In the genomic region with DNA sequence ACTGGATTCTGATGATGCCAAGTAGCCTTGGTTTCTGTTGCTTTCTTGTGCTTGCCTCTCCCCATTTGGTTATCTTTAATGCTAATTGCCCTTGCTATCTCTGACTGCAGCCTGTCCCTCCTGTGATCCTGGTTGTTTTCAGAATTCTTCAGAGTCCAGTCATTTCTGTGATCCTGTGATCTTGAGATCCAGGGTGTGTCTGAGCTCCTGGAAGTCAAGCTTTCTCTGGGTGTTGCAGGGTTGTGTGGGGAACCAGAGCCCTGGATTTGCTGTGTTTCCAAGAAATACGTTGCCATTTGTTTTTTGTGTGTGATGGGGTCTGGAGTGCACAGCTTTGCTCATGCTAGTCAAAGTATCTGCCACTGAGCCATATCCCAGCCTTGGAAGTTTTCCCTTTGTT, we compare ENCODE assay signal across 33 mouse cellular contexts.
"Had no signal": no experiment of that assay in that cellular context is flagged by ENCODE, and none has a peak within 500 bp of the region (broad histone marks: within the 10 kb centered on the region; RNA-seq: fewer than 3 reads in every experiment).

No protein-coding gene starts in this region.

- H3K36me3 ChIP-seq: heart, embryonic 10.5 days; heart, embryonic 12.5 days; heart, embryonic 13.5 days; heart, embryonic 15.5 days; hindbrain, embryonic 10.5 days; hindbrain, embryonic 12.5 days; hindbrain, embryonic 15.5 days; kidney, embryonic 15.5 days had no signal

- H3K4me1 ChIP-seq: heart, embryonic 10.5 days; heart, embryonic 12.5 days; heart, embryonic 13.5 days; heart, embryonic 15.5 days; hindbrain, embryonic 10.5 days; hindbrain, embryonic 12.5 days; hindbrain, embryonic 13.5 days; hindbrain, embryonic 15.5 days; kidney, embryonic 15.5 days had no signal

- H3K4me3 ChIP-seq: heart, embryonic 10.5 days; heart, embryonic 12.5 days; heart, embryonic 13.5 days; heart, embryonic 15.5 days; hindbrain, embryonic 10.5 days; hindbrain, embryonic 12.5 days; hindbrain, embryonic 13.5 days; hindbrain, embryonic 15.5 days; kidney, embryonic 15.5 days; layer of hippocampus, adult 2 months; left cerebral cortex, adult 2 months had no signal

- H3K9me3 ChIP-seq: heart, embryonic 10.5 days; heart, embryonic 12.5 days; heart, embryonic 13.5 days; heart, embryonic 15.5 days; hindbrain, embryonic 10.5 days; hindbrain, embryonic 12.5 days; hindbrain, embryonic 13.5 days; hindbrain, embryonic 15.5 days; kidney, embryonic 15.5 days had no signal

- H3K9ac ChIP-seq: heart, embryonic 12.5 days; heart, embryonic 13.5 days; heart, embryonic 15.5 days; hindbrain, embryonic 12.5 days; hindbrain, embryonic 13.5 days; hindbrain, embryonic 14.5 days; hindbrain, embryonic 15.5 days; kidney, embryonic 15.5 days had no signal

- H3K27me3 ChIP-seq: heart, embryonic 12.5 days; heart, embryonic 13.5 days; heart, embryonic 15.5 days; hindbrain, embryonic 12.5 days; hindbrain, embryonic 13.5 days; hindbrain, embryonic 15.5 days; kidney, embryonic 15.5 days had no signal

- DNase-seq: heart, postnatal 10 days; heart, postnatal 36 days; heart, postnatal 4 days; kidney, adult 11 months; kidney, adult 18-20 months; kidney, adult 2 months; kidney, adult 8-10 months; kidney, adult 9 months; kidney, postnatal 10 days; kidney, postnatal 14 days; kidney, postnatal 25 days; kidney, postnatal 36 days; kidney, postnatal 4 days; layer of hippocampus, adult 9-11 months; layer of hippocampus, postnatal 36 days had no signal

- H3K4me2 ChIP-seq: heart, embryonic 11.5 days; heart, embryonic 12.5 days; heart, embryonic 13.5 days; heart, embryonic 15.5 days; hindbrain, embryonic 12.5 days; hindbrain, embryonic 13.5 days; hindbrain, embryonic 14.5 days; hindbrain, embryonic 15.5 days; kidney, embryonic 15.5 days had no signal

- H3K27ac ChIP-seq: heart, embryonic 10.5 days; heart, embryonic 13.5 days; heart, embryonic 15.5 days; hindbrain, embryonic 10.5 days; hindbrain, embryonic 12.5 days; hindbrain, embryonic 13.5 days; hindbrain, embryonic 14.5 days; hindbrain, embryonic 15.5 days; hindbrain, postnatal 0 days; kidney, embryonic 15.5 days; kidney, postnatal 0 days; layer of hippocampus, adult 2 months; left cerebral cortex, adult 2 months had no signal

- ATAC-seq: hindbrain, embryonic 16.5 days; hindbrain, postnatal 0 days; inflammation-experienced regulatory T-cells, adult 6 months; intestine, embryonic 16.5 days had no signal
